Mouse (Mus musculus): ENCODE measurements around the gene Tmem54. TPM values are rescaled to one million over a fixed set of nuclear protein-coding genes. Genes with fewer than 3 reads are reported as not detected.

The Tmem54 gene
- polyA plus RNA-seq, 1 experiment from 2014 or later = not detected

GRCm38 (mm10) chr4:129144401-129145367, 39.3 kb downstream of the Tmem54 start:
- Histone ChIP-seq H3K27me3 (replicated peaks) (no peaks in the 10 kb centered on the region), H3K4me2 (peak overlapping the region; percentile 22; the same call in 1 of the 2 replicates), H3K36me3 (peaks cover 19% of the 10 kb centered on the region; the same call in 1 of the 2 replicates), H3K9ac (replicated peaks) (no peak overlapping the region), H3K27ac (replicated peaks) (peak overlapping the region; percentile 81), H3K9me3 (replicated peaks) (no peaks in the 10 kb centered on the region), H3K4me3 (replicated peaks) (no peak overlapping the region), H3K4me1 (peaks cover 47% of the 10 kb centered on the region)
- ATAC-seq (ENCODE audit: low FRiP score) = peak; percentile 42; the same call in 1 of the 2 replicates
- 28% methylated on average over 16 of the region's 16 CpGs for WGBS

GRCm38 (mm10) chr4:129145411-129145810, 40.1 kb downstream of the Tmem54 start:
- H3K36me3 ChIP-seq = peaks cover 15% of the 10 kb centered on the region; the same call in 1 of the 2 replicates
- H3K4me1 ChIP-seq = peaks cover 40% of the 10 kb centered on the region
- no peaks in the 10 kb centered on the region for H3K27me3 ChIP-seq (replicated peaks)
- no peak overlapping the region for H3K9ac ChIP-seq (replicated peaks)
- 0 out of 2 replicates have a peak overlapping the region, but pooled peaks have one; percentile 22 for H3K4me2 ChIP-seq
- H3K27ac ChIP-seq (replicated peaks) = peak overlapping the region; percentile 81
- H3K9me3 ChIP-seq (replicated peaks) = no peaks in the 10 kb centered on the region
- H3K4me3 ChIP-seq (replicated peaks) = no peak overlapping the region
- no peak for ATAC-seq (ENCODE audit: low FRiP score)
- 59% methylated on average over 4 of the region's 4 CpGs for WGBS

- 0 out of 2 replicates have a peak overlapping the region, but pooled peaks have one; percentile 33 for H3K27ac ChIP-seq (replicated peaks)
- H3K36me3 ChIP-seq = peaks cover 21% of the 10 kb centered on the region; the same call in 1 of the 2 replicates
- no peaks in the 10 kb centered on the region for H3K9me3 ChIP-seq (replicated peaks)
- whole genome bisulfite sequencing = 52% methylated on average over 4 of the region's 4 CpGs
- no peaks in the 10 kb centered on the region for H3K27me3 ChIP-seq (replicated peaks)
- no peak overlapping the region for H3K4me3 ChIP-seq (replicated peaks)
- peaks cover 40% of the 10 kb centered on the region for H3K4me1 ChIP-seq
- H3K4me2 ChIP-seq = no peak overlapping the region
- no peak for ATAC-seq (ENCODE audit: low FRiP score)
- no peak overlapping the region for H3K9ac ChIP-seq (replicated peaks)
Observed at GRCm38 (mm10) chr4:129145943-129146342, 40.6 kb downstream of the Tmem54 start.

GRCm38 (mm10) chr4:129146392-129146791, 41.0 kb downstream of the Tmem54 start:
- 0 out of 2 replicates have a peak overlapping the region, but pooled peaks have one; percentile 33 for H3K27ac ChIP-seq (replicated peaks)
- 58% methylated on average over 2 of the region's 2 CpGs for WGBS
- H3K4me2 ChIP-seq = no peak overlapping the region
- peaks cover 23% of the 10 kb centered on the region for H3K36me3 ChIP-seq
- no peak for ATAC-seq (ENCODE audit: low FRiP score)
- H3K9me3 ChIP-seq (replicated peaks) = no peaks in the 10 kb centered on the region
- peaks cover 36% of the 10 kb centered on the region for H3K4me1 ChIP-seq
- H3K9ac ChIP-seq (replicated peaks) = no peak overlapping the region
- H3K27me3 ChIP-seq (replicated peaks) = no peaks in the 10 kb centered on the region
- H3K4me3 ChIP-seq (replicated peaks) = no peak overlapping the region

- 75% methylated on average over 13 of the region's 13 CpGs for WGBS
- Histone ChIP-seq H3K9me3 (replicated peaks) (no peaks in the 10 kb centered on the region), H3K36me3 (peaks cover 33% of the 10 kb centered on the region), H3K4me2 (no peak overlapping the region), H3K4me3 (replicated peaks) (no peak overlapping the region), H3K9ac (replicated peaks) (no peak overlapping the region), H3K27ac (replicated peaks) (no peak overlapping the region), H3K27me3 (replicated peaks) (no peaks in the 10 kb centered on the region), H3K4me1 (peaks cover 27% of the 10 kb centered on the region)
- ATAC-seq (ENCODE audit: low FRiP score) = no peak
Observed at GRCm38 (mm10) chr4:129147552-129148103, 42.3 kb downstream of the Tmem54 start.

GRCm38 (mm10) chr4:129149321-129149720, 44.0 kb downstream of the Tmem54 start:
- Histone ChIP-seq H3K4me2 (no peak overlapping the region), H3K27me3 (replicated peaks) (no peaks in the 10 kb centered on the region), H3K36me3 (peaks cover 42% of the 10 kb centered on the region), H3K4me1 (peaks cover 15% of the 10 kb centered on the region), H3K9me3 (replicated peaks) (no peaks in the 10 kb centered on the region), H3K4me3 (replicated peaks) (no peak overlapping the region), H3K9ac (replicated peaks) (no peak overlapping the region), H3K27ac (replicated peaks) (peak overlapping the region; percentile 25; the same call in 1 of the 2 replicates)
- 44% methylated on average over 1 of the region's 1 CpGs for WGBS
- no peak for ATAC-seq (ENCODE audit: low FRiP score)

- Histone ChIP-seq H3K27ac (replicated peaks) (peak overlapping the region; percentile 54; the same call in 1 of the 2 replicates), H3K27me3 (replicated peaks) (no peaks in the 10 kb centered on the region), H3K4me1 (0 out of 2 replicates have a peak, but pooled peaks cover 2% of the 10 kb centered on the region), H3K4me3 (replicated peaks) (no peak overlapping the region), H3K4me2 (no peak overlapping the region), H3K36me3 (peaks cover 54% of the 10 kb centered on the region), H3K9ac (replicated peaks) (no peak overlapping the region), H3K9me3 (replicated peaks) (no peaks in the 10 kb centered on the region)
- WGBS = 20% methylated on average over 4 of the region's 4 CpGs
- ATAC-seq (ENCODE audit: low FRiP score) = peak; percentile 31; the same call in 1 of the 2 replicates
Observed at GRCm38 (mm10) chr4:129151276-129151811, 46.0 kb downstream of the Tmem54 start.

GRCm38 (mm10) chr4:129157541-129157940, 52.2 kb downstream of the Tmem54 start:
- H3K36me3 ChIP-seq = peaks cover 27% of the 10 kb centered on the region

GRCm38 (mm10) chr4:129158549-129158948, 53.2 kb downstream of the Tmem54 start:
- WGBS = 75% methylated on average over 3 of the region's 3 CpGs
- H3K36me3 ChIP-seq = peaks cover 22% of the 10 kb centered on the region
- H3K4me3 ChIP-seq (replicated peaks) = no peak overlapping the region
- no peak overlapping the region for H3K9ac ChIP-seq (replicated peaks)
- H3K27me3 ChIP-seq (replicated peaks) = no peaks in the 10 kb centered on the region
- H3K4me2 ChIP-seq = no peak overlapping the region
- no peaks in the 10 kb centered on the region for H3K4me1 ChIP-seq
- no peak overlapping the region for H3K27ac ChIP-seq (replicated peaks)
- no peak for ATAC-seq (ENCODE audit: low FRiP score)
- no peaks in the 10 kb centered on the region for H3K9me3 ChIP-seq (replicated peaks)

More at GRCm38 (mm10) chr4:129157541-129157940, 52.2 kb downstream of the Tmem54 start:
- Histone ChIP-seq H3K4me2 (no peak overlapping the region), H3K27ac (replicated peaks) (no peak overlapping the region), H3K27me3 (replicated peaks) (no peaks in the 10 kb centered on the region), H3K4me3 (replicated peaks) (no peak overlapping the region), H3K4me1 (no peaks in the 10 kb centered on the region), H3K9me3 (replicated peaks) (no peaks in the 10 kb centered on the region), H3K9ac (replicated peaks) (no peak overlapping the region)
- 93% methylated on average over 5 of the region's 5 CpGs for WGBS
- no peak for ATAC-seq (ENCODE audit: low FRiP score)

GRCm38 (mm10) chr4:129161076-129161475, 55.7 kb downstream of the Tmem54 start:
- Histone ChIP-seq H3K9me3 (replicated peaks) (no peaks in the 10 kb centered on the region), H3K4me1 (no peaks in the 10 kb centered on the region), H3K9ac (replicated peaks) (no peak overlapping the region), H3K27me3 (replicated peaks) (no peaks in the 10 kb centered on the region), H3K27ac (replicated peaks) (no peak overlapping the region), H3K36me3 (peaks cover 18% of the 10 kb centered on the region), H3K4me2 (no peak overlapping the region), H3K4me3 (replicated peaks) (no peak overlapping the region)
- ATAC-seq (ENCODE audit: low FRiP score) = no peak
- WGBS = 97% methylated on average over 1 of the region's 1 CpGs
